In the genomic region with DNA sequence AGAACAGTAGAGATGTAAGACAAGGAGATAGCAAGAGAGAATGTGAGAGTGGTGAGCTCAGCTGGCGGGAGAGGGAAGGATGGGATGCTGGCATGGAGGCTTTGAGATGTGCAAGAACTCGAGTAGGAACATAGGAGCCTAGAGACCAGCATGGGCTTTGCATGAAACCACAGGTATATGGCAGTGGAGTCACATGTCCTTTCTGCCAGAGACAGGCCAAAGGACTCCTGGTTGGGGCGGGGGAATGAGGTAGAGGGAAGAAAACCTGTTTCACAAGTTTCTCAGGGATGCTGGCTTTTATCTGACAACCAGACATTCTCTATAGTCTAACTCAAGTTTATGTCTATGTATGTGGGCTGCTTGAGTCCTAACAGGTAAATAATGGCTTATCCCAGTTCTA, we compare ENCODE assay signal across 24 mouse cellular contexts. TPM values are rescaled to one million over a fixed set of nuclear protein-coding genes. Genes with fewer than 3 reads are reported as not detected.
A peak's percentile ranks its signal among the peaks of the same experiment; 100 is the strongest.
DNase-seq lines count a peak whose midpoint lies in the region; ATAC-seq and TF ChIP-seq lines count a peak whose summit lies in the region.
"Had no signal": no experiment of that assay in that cellular context is flagged by ENCODE, and none has a peak within 500 bp of the region (broad histone marks: within the 10 kb centered on the region; RNA-seq: fewer than 3 reads in every experiment).

No protein-coding gene starts in this region.

- no peaks in the 10 kb centered on the region for H3K4me1 ChIP-seq in embryonic facial prominence, embryonic 14.5 days (ENCODE audit: control insufficient read depth, insufficient read depth, low read length)
- H3K4me1 ChIP-seq in embryonic facial prominence, embryonic 10.5 days = no peaks in the 10 kb centered on the region
- H3K4me1 ChIP-seq in intestine, embryonic 14.5 days (replicated peaks; ENCODE audit: control insufficient read depth, insufficient read depth, low read length) = no peaks in the 10 kb centered on the region
- no peaks in the 10 kb centered on the region for H3K4me1 ChIP-seq in intestine, postnatal 0 days (replicated peaks; ENCODE audit: control insufficient read depth, insufficient read depth, low read length)
- H3K4me1 ChIP-seq in intestine, embryonic 15.5 days (replicated peaks) = no peaks in the 10 kb centered on the region
- no peaks in the 10 kb centered on the region for H3K4me1 ChIP-seq in intestine, embryonic 16.5 days (ENCODE audit: control insufficient read depth, insufficient read depth, low read length)

- 66% methylated on average over 3 of the region's 3 CpGs for WGBS in embryonic facial prominence, embryonic 14.5 days
- 81% methylated on average over 3 of the region's 3 CpGs for WGBS in embryonic facial prominence, embryonic 10.5 days
- WGBS in intestine, embryonic 14.5 days = 67% methylated on average over 3 of the region's 3 CpGs
- WGBS in intestine, postnatal 0 days = 68% methylated on average over 3 of the region's 3 CpGs
- WGBS in intestine, embryonic 15.5 days = 81% methylated on average over 3 of the region's 3 CpGs
- WGBS in intestine, embryonic 16.5 days = 70% methylated on average over 3 of the region's 3 CpGs

- 0 out of 2 replicates have a peak, but pooled peaks cover 6% of the 10 kb centered on the region for H3K9me3 ChIP-seq in embryonic facial prominence, embryonic 14.5 days (ENCODE audit: control insufficient read depth, low read length)
- no peaks in the 10 kb centered on the region for H3K9me3 ChIP-seq in embryonic facial prominence, embryonic 10.5 days
- no peaks in the 10 kb centered on the region for H3K9me3 ChIP-seq in intestine, embryonic 14.5 days (ENCODE audit: control insufficient read depth, low read length)
- H3K9me3 ChIP-seq in intestine, postnatal 0 days (ENCODE audit: control insufficient read depth) = no peaks in the 10 kb centered on the region
- no peaks in the 10 kb centered on the region for H3K9me3 ChIP-seq in intestine, embryonic 15.5 days
- no peaks in the 10 kb centered on the region for H3K9me3 ChIP-seq in intestine, embryonic 16.5 days (ENCODE audit: control insufficient read depth, low read length)
- H3K9me3 ChIP-seq: G1E had no signal

- no peak for ATAC-seq in embryonic facial prominence, embryonic 14.5 days (ENCODE audit: low read depth)
- ATAC-seq in intestine, embryonic 14.5 days (replicated peaks; ENCODE audit: low FRiP score, low TSS enrichment, low read depth) = peak; percentile 70; the same call in 1 of the 2 replicates
- ATAC-seq in intestine, postnatal 0 days = no peak
- ATAC-seq in intestine, embryonic 15.5 days = peak; percentile 86
- ATAC-seq in intestine, embryonic 16.5 days = peak; percentile 71; the same call in 1 of the 2 replicates
- ATAC-seq: activated CD4-positive, CD25-positive, alpha-beta regulatory T cell, adult 4 months; CD4-positive, CD25-positive, alpha-beta regulatory T cell, adult 4 months; Patski had no signal

- no peak overlapping the region for H3K27ac ChIP-seq in embryonic facial prominence, embryonic 14.5 days (replicated peaks; ENCODE audit: low read depth, low read length)
- no peak overlapping the region for H3K27ac ChIP-seq in embryonic facial prominence, embryonic 10.5 days (replicated peaks)
- H3K27ac ChIP-seq in intestine, embryonic 14.5 days (ENCODE audit: low read depth) = no peak overlapping the region
- H3K27ac ChIP-seq in intestine, postnatal 0 days (ENCODE audit: low read depth, low read length) = no peak overlapping the region
- no peak overlapping the region for H3K27ac ChIP-seq in intestine, embryonic 15.5 days
- no peak overlapping the region for H3K27ac ChIP-seq in intestine, embryonic 16.5 days (ENCODE audit: low read length)

- no peak overlapping the region for H3K4me2 ChIP-seq in embryonic facial prominence, embryonic 14.5 days (ENCODE audit: low read depth, low read length)
- no peak overlapping the region for H3K4me2 ChIP-seq in intestine, embryonic 14.5 days (ENCODE audit: low read length)
- no peak overlapping the region for H3K4me2 ChIP-seq in intestine, postnatal 0 days (replicated peaks; ENCODE audit: low read depth)
- H3K4me2 ChIP-seq in intestine, embryonic 15.5 days (replicated peaks) = no peak overlapping the region
- H3K4me2 ChIP-seq in intestine, embryonic 16.5 days (ENCODE audit: low read depth, low read length) = no peak overlapping the region

- no peak overlapping the region for H3K4me3 ChIP-seq in embryonic facial prominence, embryonic 14.5 days (ENCODE audit: low read depth, low read length)
- H3K4me3 ChIP-seq in embryonic facial prominence, embryonic 10.5 days = no peak overlapping the region
- no peak overlapping the region for H3K4me3 ChIP-seq in intestine, embryonic 14.5 days (ENCODE audit: low read depth, low read length)
- no peak overlapping the region for H3K4me3 ChIP-seq in intestine, postnatal 0 days (ENCODE audit: low read depth, low read length)
- no peak overlapping the region for H3K4me3 ChIP-seq in intestine, embryonic 15.5 days (replicated peaks)
- H3K4me3 ChIP-seq in intestine, embryonic 16.5 days (ENCODE audit: low read length) = no peak overlapping the region

- no peak for TF ChIP-seq CTCF in intestine, postnatal 0 days (IDR thresholded peaks at IDR 0.05; ENCODE audit: low read depth)

- no peaks in the 10 kb centered on the region for H3K36me3 ChIP-seq in embryonic facial prominence, embryonic 14.5 days (ENCODE audit: control insufficient read depth, insufficient read depth, low read length)
- H3K36me3 ChIP-seq in embryonic facial prominence, embryonic 10.5 days (replicated peaks) = no peaks in the 10 kb centered on the region
- no peaks in the 10 kb centered on the region for H3K36me3 ChIP-seq in intestine, embryonic 14.5 days (ENCODE audit: control insufficient read depth, insufficient read depth, low read length)
- H3K36me3 ChIP-seq in intestine, postnatal 0 days (ENCODE audit: control insufficient read depth, insufficient read depth) = no peaks in the 10 kb centered on the region
- no peaks in the 10 kb centered on the region for H3K36me3 ChIP-seq in intestine, embryonic 15.5 days
- H3K36me3 ChIP-seq in intestine, embryonic 16.5 days (ENCODE audit: control insufficient read depth, insufficient read depth, low read length) = no peaks in the 10 kb centered on the region
- H3K36me3 ChIP-seq: G1E had no signal

- H3K27me3 ChIP-seq in embryonic facial prominence, embryonic 14.5 days (replicated peaks; ENCODE audit: control insufficient read depth, insufficient read depth, low read length) = no peaks in the 10 kb centered on the region
- H3K27me3 ChIP-seq in embryonic facial prominence, embryonic 10.5 days (replicated peaks; ENCODE audit: low read depth, poor library complexity, severe bottlenecking) = no peaks in the 10 kb centered on the region
- H3K27me3 ChIP-seq in intestine, embryonic 14.5 days (replicated peaks; ENCODE audit: control insufficient read depth, insufficient read depth, low read length) = no peaks in the 10 kb centered on the region
- H3K27me3 ChIP-seq in intestine, postnatal 0 days (replicated peaks; ENCODE audit: control insufficient read depth, insufficient read depth, low read length) = no peaks in the 10 kb centered on the region
- H3K27me3 ChIP-seq in intestine, embryonic 15.5 days (replicated peaks) = no peaks in the 10 kb centered on the region
- H3K27me3 ChIP-seq in intestine, embryonic 16.5 days (replicated peaks; ENCODE audit: control insufficient read depth, insufficient read depth, low read length) = no peaks in the 10 kb centered on the region
- H3K27me3 ChIP-seq: CH12.LX had no signal

- no peak overlapping the region for H3K9ac ChIP-seq in embryonic facial prominence, embryonic 14.5 days (ENCODE audit: low read depth, low read length)
- no peak overlapping the region for H3K9ac ChIP-seq in intestine, embryonic 14.5 days (ENCODE audit: low read length)
- H3K9ac ChIP-seq in intestine, postnatal 0 days (ENCODE audit: low read depth, low read length) = no peak overlapping the region
- no peak overlapping the region for H3K9ac ChIP-seq in intestine, embryonic 15.5 days
- no peak overlapping the region for H3K9ac ChIP-seq in intestine, embryonic 16.5 days (ENCODE audit: low read depth, low read length)

- DNase-seq in embryonic facial prominence, embryonic 14.5 days (ENCODE audit: low spot score) = peak; percentile 35
- no peak for DNase-seq in embryonic facial prominence, embryonic 10.5 days (ENCODE audit: low spot score)
- no peak for DNase-seq in intestine, embryonic 14.5 days (ENCODE audit: low spot score)
- DNase-seq in urinary bladder, postnatal 25 days (ENCODE audit: low spot score) = no peak
- no peak for DNase-seq in left cerebral cortex, adult 18-20 months (ENCODE audit: low spot score in 2 of 2)
- DNase-seq: adrenal gland, adult 2 months; adrenal gland, adult 8-10 months; adrenal gland, postnatal 10 days; adrenal gland, postnatal 14 days; adrenal gland, postnatal 25 days; adrenal gland, postnatal 36 days; B cell, adult 2 months; cerebellum, adult 11 months; cerebellum, adult 11-12 months had no signal

RNA-seq across cellular contexts. Expression of gene Armc3, which starts 55.9 kb away (rescaled TPM):
- 0.58 and 1.8 TPM in 2 replicates for polyA plus RNA-seq in embryonic facial prominence, embryonic 14.5 days (2014; fragmentation: Nextera tagmentation; extraction: Ambion mirVana)
- 0.09 TPM in 2 replicates for polyA plus RNA-seq in embryonic facial prominence, embryonic 10.5 days (2016; fragmentation: Nextera tagmentation; extraction: Ambion mirVana)
- 0.05 and 0.19 TPM in 2 replicates for polyA plus RNA-seq in intestine, embryonic 14.5 days (2014; fragmentation: Nextera tagmentation; extraction: Ambion mirVana)
- 0.09 TPM in 1 of 2 replicates, not detected in the other for polyA plus RNA-seq in intestine, postnatal 0 days (2015; fragmentation: Nextera tagmentation; extraction: Ambion mirVana)
- polyA plus RNA-seq in intestine, embryonic 15.5 days (2015; fragmentation: Nextera tagmentation; extraction: Ambion mirVana) = 0.16 TPM in 1 of 2 replicates, not detected in the other
- 0.11 TPM in 1 of 2 replicates, not detected in the other for polyA plus RNA-seq in intestine, embryonic 16.5 days (2015; fragmentation: Nextera tagmentation; extraction: Ambion mirVana)
- total RNA-seq in left cerebral cortex, adult 18-20 months (2021) = under 1 TPM; 0.35 to 0.79 TPM
- total RNA-seq: adrenal gland, adult 18-20 months; adrenal gland, adult 2 months; adrenal gland, postnatal 14 days; adrenal gland, postnatal 25 days; adrenal gland, postnatal 36 days had no signal
- polyA plus RNA-seq: adrenal gland, adult 2 months; C2C12; G1E; Patski had no signal

Comparison
In these comparisons a context has a peak if more than half of its experiments do, and no peak if none do; other contexts are left out.
1. ATAC-seq: peak in intestine, embryonic 14.5 days (single experiment), intestine, embryonic 15.5 days (single experiment) and intestine, embryonic 16.5 days (single experiment); none in embryonic facial prominence, embryonic 14.5 days (single experiment) and intestine, postnatal 0 days (single experiment).